Mouse (Mus musculus) spleen, embryonic (tissue): ENCODE measurements around the gene Nadk.

Source experiments
- CTCF ChIA-PET: fragments of 350-600 bp; sonication (Branson Sonifier 250); formaldehyde crosslinking; loops from one replicate; lab custom pipeline; 2022; lab: Charles Lee

The Nadk gene

GRCm38 (mm10) chr4:155601091-155601996 is 39.2 kb downstream of the Nadk start, which contains the start of gene Slc35e2:
TSS of gene Slc35e2 (plus strand) at chr4:155601416.
- CTCF ChIA-PET, result interaction anchor here (0.6 kb wide), 1 partner anchor 68 kb away, joined by 3 read pairs; the partner anchor contains the start of gene Mib2

- CTCF ChIA-PET, result interaction anchor here (0.6 kb wide), 1 partner anchor 67 kb away, joined by 3 read pairs; the partner anchor contains the start of gene Mib2
Measured at GRCm38 (mm10) chr4:155601997-155602456, 39.8 kb downstream of the Nadk start.

DNA sequence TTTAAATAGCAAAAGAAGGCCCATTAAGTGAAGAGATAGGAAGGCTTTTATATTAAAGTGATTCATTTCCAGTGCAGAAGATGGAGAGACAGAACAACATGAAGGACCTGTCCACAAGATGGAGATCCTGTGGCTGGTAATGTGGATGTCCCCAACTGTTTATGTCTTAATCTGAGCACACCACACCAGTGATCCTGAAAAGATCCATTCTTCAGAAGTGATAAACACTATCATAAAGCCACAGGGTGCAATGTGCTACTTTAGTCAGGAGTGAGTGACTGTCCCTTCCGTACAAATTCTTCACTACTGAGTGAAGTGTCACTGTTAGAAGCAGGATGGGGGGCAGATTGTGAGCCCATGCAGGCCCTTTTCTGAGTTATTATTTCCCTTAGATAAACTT is 40.6 kb downstream of the Nadk start:
- CTCF ChIA-PET, result no interaction called here

- CTCF ChIA-PET, result interaction anchor here (0.6 to 1.0 kb wide), 3 partner anchors 27 to 155 kb away, joined by 3 to 5 read pairs (median 4); no protein-coding TSS in a partner anchor
Measured at GRCm38 (mm10) chr4:155603801-155604200, 41.6 kb downstream of the Nadk start.

DNA sequence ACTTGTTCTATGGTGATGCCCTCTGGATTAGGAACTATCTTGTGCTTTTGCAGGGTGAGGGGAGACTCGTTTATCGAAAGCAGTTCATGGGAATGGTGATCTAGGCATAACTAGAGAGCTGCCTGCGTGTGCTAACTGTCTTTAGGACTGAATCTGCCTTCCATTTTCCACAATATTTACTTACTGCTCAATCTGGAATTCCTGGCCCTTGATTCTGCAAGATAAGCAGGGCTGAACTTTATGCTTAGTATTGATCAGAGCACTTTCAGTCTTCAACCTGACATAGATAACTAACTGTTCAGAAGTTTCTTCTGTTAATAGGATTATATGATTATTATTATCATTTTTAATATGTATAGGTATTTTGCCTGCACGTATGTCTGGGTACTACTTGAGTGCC is 43.0 kb downstream of the Nadk start:
- CTCF ChIA-PET, result no interaction called here

GRCm38 (mm10) chr4:155606825-155607224 is 44.6 kb downstream of the Nadk start:
- CTCF ChIA-PET, result interaction anchor here (1.5 kb wide), 1 partner anchor 17 kb away, joined by 5 read pairs; no protein-coding TSS in a partner anchor

DNA sequence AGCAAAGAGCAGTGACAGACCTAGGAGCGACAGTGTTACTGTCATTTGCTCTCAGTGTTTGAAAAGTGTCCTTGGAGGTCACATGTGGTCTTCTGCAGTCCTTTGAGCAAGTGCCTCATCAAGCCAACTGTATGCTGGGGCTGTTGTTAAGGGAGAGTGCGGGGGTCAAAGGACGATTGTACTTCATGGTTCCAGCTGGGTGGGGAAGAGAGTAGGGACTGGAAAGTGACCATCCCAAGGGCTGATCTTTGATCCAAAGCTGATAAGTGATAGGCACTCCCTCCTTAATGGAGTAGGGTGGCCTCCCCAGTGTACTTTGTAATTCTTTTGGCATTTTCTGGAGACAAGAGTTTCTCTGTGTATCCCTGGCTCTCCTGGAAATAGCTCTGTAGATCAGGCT is 49.7 kb downstream of the Nadk start:
- CTCF ChIA-PET, result no interaction called here

DNA sequence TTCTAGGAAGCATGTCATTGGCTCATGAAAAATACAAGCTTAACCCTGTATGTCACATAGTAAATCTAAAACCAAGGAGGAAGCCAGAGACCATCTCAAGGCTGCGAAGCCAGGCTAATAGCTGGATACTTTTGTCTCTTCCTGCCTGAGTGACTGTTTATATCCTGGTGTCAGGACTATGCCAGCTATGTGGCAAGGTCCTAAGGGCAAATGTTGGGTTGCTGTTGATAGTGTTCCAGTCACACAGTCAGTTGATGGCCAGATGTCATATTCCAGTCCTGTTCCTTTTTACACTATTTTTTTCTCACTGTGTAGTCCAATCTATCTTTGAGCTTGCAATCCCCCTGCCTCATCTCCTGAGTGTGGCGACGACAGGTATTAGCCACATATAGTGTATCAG is 51.1 kb downstream of the Nadk start:
- CTCF ChIA-PET, result no interaction called here

DNA sequence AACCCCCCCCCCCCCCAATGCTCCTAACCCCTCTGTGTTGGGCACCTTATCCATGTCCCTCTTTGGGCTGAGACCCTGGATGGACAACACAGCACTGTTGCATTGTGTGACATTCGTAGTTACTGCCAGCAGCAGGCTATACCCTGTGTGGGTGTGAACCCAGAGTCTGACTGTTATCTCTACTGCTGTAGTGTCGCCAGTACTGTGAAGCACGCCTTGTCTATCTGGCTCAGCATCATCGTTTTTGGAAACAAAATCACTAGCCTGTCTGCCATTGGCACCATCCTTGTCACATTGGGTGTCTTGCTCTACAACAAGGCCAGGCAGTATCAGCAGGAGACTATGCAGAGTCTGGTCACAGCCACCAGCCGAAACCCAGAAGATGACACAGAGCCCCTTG is 56.1 kb downstream of the Nadk start:
- CTCF ChIA-PET, result no interaction called here

- CTCF ChIA-PET, result interaction anchor here (0.7 to 1.0 kb wide), 2 partner anchors 17 to 198 kb away, joined by 3 to 5 read pairs; no protein-coding TSS in a partner anchor
Measured at GRCm38 (mm10) chr4:155624338-155625291, 62.4 kb downstream of the Nadk start, which contains the start of gene Cdk11b. TSS of gene Cdk11b (plus strand) at chr4:155624854.

DNA sequence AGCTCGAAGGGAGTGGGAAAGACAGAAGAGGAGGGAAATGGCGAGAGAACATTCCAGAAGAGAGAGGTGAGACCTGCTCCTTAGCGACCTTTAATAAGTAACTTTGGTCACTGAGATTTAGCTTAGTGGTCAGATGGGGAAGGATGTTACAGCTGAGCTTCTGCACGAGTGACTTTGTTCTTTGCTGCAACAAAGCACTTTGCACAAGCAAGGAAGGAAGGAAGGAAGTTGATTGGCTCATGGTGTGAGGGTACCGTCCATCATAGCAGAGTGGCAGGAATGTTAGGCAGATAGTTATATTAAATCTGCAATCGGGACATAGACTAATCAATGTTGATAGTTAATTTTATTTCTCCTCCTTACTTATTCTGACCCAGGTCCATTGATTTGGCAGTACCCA is 68.1 kb downstream of the Nadk start:
- CTCF ChIA-PET, result interaction anchor here (0.6 to 0.7 kb wide), 2 partner anchors 26 kb away, joined by 3 to 5 read pairs; no protein-coding TSS in a partner anchor

DNA sequence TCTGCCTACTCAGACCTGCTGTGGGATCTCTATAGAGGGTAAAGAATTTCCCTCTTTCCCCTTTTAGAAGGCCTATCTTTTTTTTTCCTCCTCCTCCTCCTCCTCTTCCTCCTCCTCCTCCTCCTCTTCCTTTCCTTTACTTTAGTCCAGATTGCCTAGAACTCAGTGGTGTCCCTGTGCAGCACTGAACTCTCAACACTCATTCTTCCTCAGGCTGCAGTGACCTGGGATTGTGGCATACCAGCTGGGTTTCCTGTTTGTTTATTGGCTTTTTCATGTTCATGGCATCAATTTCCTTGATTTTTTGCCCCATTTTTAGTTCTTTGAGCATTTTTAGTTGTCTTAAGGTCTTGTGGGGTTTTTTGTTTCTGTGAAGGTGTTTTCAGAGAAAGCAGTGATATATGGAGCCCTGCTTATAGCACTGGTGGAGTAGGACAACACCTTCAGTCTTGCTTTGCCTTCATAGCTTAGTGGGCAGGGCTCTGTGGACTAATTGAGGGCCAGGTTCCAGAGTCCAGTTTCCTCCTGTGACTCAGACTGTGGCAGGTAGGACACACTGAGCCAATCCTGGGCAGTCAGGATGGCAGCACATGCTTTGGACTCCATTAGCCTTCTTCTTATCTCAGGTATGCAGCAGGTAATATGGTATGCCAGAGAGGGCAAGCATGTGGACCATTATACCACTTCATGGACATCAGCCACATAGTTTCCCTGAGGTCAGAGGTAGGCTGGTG is 73.8 kb downstream of the Nadk start:
- CTCF ChIA-PET, result no interaction called here
